Mouse (Mus musculus): ENCODE measurements around the gene Hook2.

Hook2 gene

GRCm38 (mm10) chr8:84973803-84974542 lies 16.4 kb upstream of the Hook2 start:
- DNase-seq, result peak; percentile 48

GRCm38 (mm10) chr8:84974543-84975142 lies 15.8 kb upstream of the Hook2 start:
- DNase-seq, result no peak

- DNase-seq, result peak; percentile 54
Measured at GRCm38 (mm10) chr8:84975434-84975833, 15.0 kb upstream of the Hook2 start.

GRCm38 (mm10) chr8:84976031-84976762 lies 14.2 kb upstream of the Hook2 start:
- DNase-seq, result peak; percentile 96

GRCm38 (mm10) chr8:84976763-84977434 lies 13.5 kb upstream of the Hook2 start:
- DNase-seq, result no peak

GRCm38 (mm10) chr8:84977435-84978247 lies 12.8 kb upstream of the Hook2 start:
- DNase-seq, result peak; percentile 69

GRCm38 (mm10) chr8:84978248-84978940 lies 12.0 kb upstream of the Hook2 start, which contains the start of gene Junb:
Gene Junb (minus strand): TSS chr8:84978718.
- DNase-seq, result peak; percentile 96

- peak; percentile 91 for DNase-seq
Measured at GRCm38 (mm10) chr8:84979599-84980421, 10.6 kb upstream of the Hook2 start.

GRCm38 (mm10) chr8:84980622-84981358 lies 9.6 kb upstream of the Hook2 start:
- no peak for DNase-seq

GRCm38 (mm10) chr8:84981644-84982498 lies 8.5 kb upstream of the Hook2 start:
- no peak for DNase-seq

- no peak for DNase-seq
Measured at GRCm38 (mm10) chr8:84982499-84983011, 7.8 kb upstream of the Hook2 start.

- no peak for DNase-seq
Measured at GRCm38 (mm10) chr8:84984294-84985048, 5.9 kb upstream of the Hook2 start.

- no peak for DNase-seq
Measured at GRCm38 (mm10) chr8:84985049-84985683, 5.2 kb upstream of the Hook2 start.

- DNase-seq, result peak; percentile 96
Measured at GRCm38 (mm10) chr8:84985684-84986378, 4.6 kb upstream of the Hook2 start.

- no peak for DNase-seq
Measured at GRCm38 (mm10) chr8:84986379-84986945, 3.9 kb upstream of the Hook2 start.

GRCm38 (mm10) chr8:84987388-84987787 lies 3.0 kb upstream of the Hook2 start:
- no peak for DNase-seq
